Mouse (Mus musculus): ENCODE results near the gene Sptbn2.

GRCm38 (mm10) chr19:4739762-4740161, 28.8 kb downstream of the Sptbn2 start:
- TF ChIP-seq CTCF (IDR thresholded peaks at IDR 0.05; ENCODE audit: extremely low read depth, insufficient read depth, low read length) = no peak
- no peak for TF ChIP-seq POLR2A (IDR thresholded peaks at IDR 0.05; ENCODE audit: extremely low read depth, insufficient read depth, low read length)

Measured in cortical plate, adult 2 months (tissue).